Mouse (Mus musculus) testis, adult 10 weeks (tissue): ENCODE measurements around the gene Gfi1. TPM values are rescaled to one million over a fixed set of nuclear protein-coding genes. Genes with fewer than 3 reads are reported as not detected.

Experiments used
- polyA plus RNA-seq: library from polyadenylated mRNA; stranded (reverse); fragments of 350-450 nt; fragmentation: Illumina TruSeq; extraction: RNeasy Lipid Tissue Mini Kit (QIAGEN cat#74804); gene quantifications from one replicate; pipeline ENCODE4 v1.2.3, GENCODE M21; 2014; ENCODE audit warnings: low read depth, low replicate concordance

Gfi1 gene
- 1.2 TPM for polyA plus RNA-seq

DNA sequence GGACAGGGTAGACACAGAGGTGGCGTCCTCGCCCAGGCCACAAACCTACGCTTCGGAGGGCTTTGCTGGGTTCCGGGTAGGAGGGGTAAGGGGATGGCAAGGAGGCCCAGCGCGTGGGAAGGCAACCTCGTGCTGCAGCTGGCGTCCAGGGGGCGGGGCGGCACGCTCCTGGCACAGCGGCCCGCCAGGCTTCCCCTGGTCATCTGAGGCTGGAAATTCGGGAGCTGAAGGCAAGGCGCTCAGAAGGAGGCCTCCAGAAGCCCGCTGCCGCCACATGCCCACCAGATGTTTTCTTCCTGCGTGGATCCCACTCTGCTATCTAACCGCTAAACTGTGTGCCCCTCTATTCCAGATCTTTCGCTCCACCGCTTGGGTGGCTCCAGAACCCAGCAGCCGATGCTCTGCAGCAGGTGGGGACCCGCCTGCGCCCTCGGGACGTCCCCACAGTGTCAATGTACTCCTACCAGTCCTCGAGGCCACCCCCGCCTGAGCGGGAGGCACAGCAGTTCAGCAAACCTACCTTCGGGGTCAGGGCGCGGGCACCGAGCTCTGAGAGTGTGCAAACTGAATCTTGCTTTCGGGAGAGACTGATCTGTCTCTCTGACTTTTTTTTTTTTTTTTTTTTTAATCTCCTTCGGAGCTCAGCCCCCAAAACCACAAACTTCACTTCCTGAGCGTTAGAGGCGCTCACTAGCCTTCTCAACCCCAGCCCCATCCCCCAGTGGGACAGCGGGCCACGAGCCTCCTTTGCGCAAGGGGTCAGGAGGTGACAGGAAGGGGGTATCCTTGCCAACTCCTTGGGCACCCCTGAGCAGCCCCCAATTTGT is at the start of gene Gfi1:
Gene Gfi1 (minus strand): TSS at position 602 of the 827 bp plus-strand sequence.

Other genes starting within 250 kb of the Gfi1 start
- gene Gm42669, start 218.4 kb downstream of the Gfi1 start, polyA plus RNA-seq, result 1.7 TPM
- gene 1700028K03Rik, start 191.3 kb downstream of the Gfi1 start, polyA plus RNA-seq, result 60.9 TPM
- gene Rpap2, start 128.7 kb downstream of the Gfi1 start, polyA plus RNA-seq, result 45.5 TPM
- 92.9 TPM for gene Glmn, start 128.1 kb downstream of the Gfi1 start, polyA plus RNA-seq
- 614 TPM for gene Ube2d2b, start 104.1 kb upstream of the Gfi1 start, polyA plus RNA-seq
- 68.7 TPM for gene Evi5, start 149.1 kb upstream of the Gfi1 start, polyA plus RNA-seq
- gene Rpl5, start 174.5 kb upstream of the Gfi1 start, polyA plus RNA-seq, result 154 TPM